ENCODE assay signal across 50 mouse cellular contexts in genomic region chr7:43799876-43800275, GRCm38 (mm10). TPM values are rescaled to one million over a fixed set of nuclear protein-coding genes. Genes with fewer than 3 reads are reported as not detected.
"Had no signal": no experiment of that assay in that cellular context is flagged by ENCODE, and none has a peak within 500 bp of the region (broad histone marks: within the 10 kb centered on the region; RNA-seq: fewer than 3 reads in every experiment).

No protein-coding gene starts in this region.

- ATAC-seq: hindbrain, embryonic 16.5 days; hindbrain, postnatal 0 days; inflammation-experienced regulatory T-cells, adult 6 months; intestine, embryonic 15.5 days; intestine, embryonic 16.5 days; intestine, postnatal 0 days had no signal

- H3K4me2 ChIP-seq: heart, embryonic 11.5 days; heart, embryonic 13.5 days; heart, embryonic 15.5 days; hindbrain, embryonic 12.5 days; hindbrain, embryonic 14.5 days; hindbrain, embryonic 15.5 days; intestine, embryonic 15.5 days; kidney, embryonic 15.5 days had no signal

- H3K36me3 ChIP-seq: heart, embryonic 12.5 days; heart, embryonic 13.5 days; heart, embryonic 15.5 days; hindbrain, embryonic 10.5 days; hindbrain, embryonic 12.5 days; hindbrain, embryonic 15.5 days; intestine, embryonic 15.5 days; kidney, embryonic 15.5 days had no signal

- H3K27me3 ChIP-seq: intestine, embryonic 15.5 days had no signal

- DNase-seq: heart, postnatal 10 days; heart, postnatal 14 days; heart, postnatal 36 days; heart, postnatal 4 days; kidney, adult 11 months; kidney, adult 18-20 months; kidney, adult 2 months; kidney, adult 8-10 months; kidney, adult 9 months; kidney, postnatal 10 days; kidney, postnatal 14 days; kidney, postnatal 25 days; kidney, postnatal 36 days; kidney, postnatal 4 days; layer of hippocampus, adult 9-11 months; layer of hippocampus, postnatal 36 days had no signal

- H3K9ac ChIP-seq: heart, embryonic 12.5 days; heart, embryonic 13.5 days; heart, embryonic 15.5 days; hindbrain, embryonic 12.5 days; hindbrain, embryonic 14.5 days; hindbrain, embryonic 15.5 days; intestine, embryonic 15.5 days; kidney, embryonic 15.5 days had no signal

- H3K9me3 ChIP-seq: heart, embryonic 12.5 days; heart, embryonic 13.5 days; heart, embryonic 15.5 days; hindbrain, embryonic 10.5 days; hindbrain, embryonic 12.5 days; hindbrain, embryonic 15.5 days; intestine, embryonic 15.5 days; kidney, embryonic 15.5 days had no signal

- H3K4me3 ChIP-seq: heart, embryonic 12.5 days; heart, embryonic 13.5 days; heart, embryonic 15.5 days; hindbrain, embryonic 10.5 days; hindbrain, embryonic 12.5 days; hindbrain, embryonic 15.5 days; intestine, embryonic 15.5 days; kidney, embryonic 15.5 days; layer of hippocampus, adult 2 months; left cerebral cortex, adult 2 months had no signal

- H3K27ac ChIP-seq: heart, embryonic 13.5 days; heart, embryonic 15.5 days; hindbrain, embryonic 10.5 days; hindbrain, embryonic 12.5 days; hindbrain, embryonic 14.5 days; hindbrain, embryonic 15.5 days; hindbrain, postnatal 0 days; intestine, embryonic 15.5 days; kidney, embryonic 15.5 days; kidney, postnatal 0 days; layer of hippocampus, adult 2 months; left cerebral cortex, adult 2 months had no signal

RNA-seq across cellular contexts. Expression of gene Klk9, which starts 8.2 kb away (rescaled TPM):
- total RNA-seq: heart, postnatal 10 days; heart, postnatal 14 days; heart, postnatal 25 days; heart, postnatal 36 days; heart, postnatal 4 days; hematopoietic stem cell, adult 5-6 weeks; hindbrain, postnatal 0 days; layer of hippocampus, adult 18-20 months; layer of hippocampus, adult 2 months; layer of hippocampus, postnatal 10 days; layer of hippocampus, postnatal 36 days; left cerebral cortex, adult 18-20 months; left cerebral cortex, adult 2 months; left cerebral cortex, adult 8-10 months had no signal
- polyA plus RNA-seq: heart, embryonic 11.5 days; heart, embryonic 12.5 days; heart, embryonic 14.5 days; heart, embryonic 15.5 days; heart, postnatal 0 days; hindbrain, embryonic 12.5 days; hindbrain, embryonic 14.5 days; hindbrain, postnatal 0 days; inflammation-experienced regulatory T-cells, adult 6 months; intestine, embryonic 14.5 days; intestine, embryonic 15.5 days; intestine, embryonic 16.5 days; intestine, postnatal 0 days; kidney, adult 2 months; kidney, embryonic 14.5 days; kidney, embryonic 16.5 days; large intestine, adult 2 months had no signal

RNA-seq across cellular contexts. Expression of gene Klk7, which starts 11.2 kb away (rescaled TPM):
- total RNA-seq: heart, postnatal 10 days; heart, postnatal 4 days; hindbrain, postnatal 0 days; left cerebral cortex, adult 18-20 months; left cerebral cortex, adult 2 months; left cerebral cortex, adult 8-10 months had no signal
- polyA plus RNA-seq: heart, embryonic 15.5 days; heart, embryonic 16.5 days; heart, postnatal 0 days; hindbrain, embryonic 10.5 days; hindbrain, embryonic 12.5 days; hindbrain, embryonic 14.5 days; hindbrain, embryonic 15.5 days; hindbrain, embryonic 16.5 days; intestine, embryonic 15.5 days; intestine, embryonic 16.5 days; intestine, postnatal 0 days; kidney, adult 2 months; kidney, embryonic 14.5 days; kidney, embryonic 15.5 days; kidney, postnatal 0 days; large intestine, adult 2 months had no signal

RNA-seq across cellular contexts. Expression of gene Klk10, which starts 19.0 kb away (rescaled TPM):
- total RNA-seq: heart, postnatal 10 days; heart, postnatal 4 days; hematopoietic stem cell, adult 5-6 weeks; hindbrain, postnatal 0 days; left cerebral cortex, adult 18-20 months; left cerebral cortex, adult 2 months; left cerebral cortex, adult 8-10 months had no signal
- polyA plus RNA-seq: heart, embryonic 12.5 days; hindbrain, embryonic 14.5 days had no signal

RNA-seq across cellular contexts. Expression of gene Klk6, which starts 24.4 kb away (rescaled TPM):
- total RNA-seq: heart, postnatal 10 days; heart, postnatal 14 days; heart, postnatal 25 days; heart, postnatal 36 days; heart, postnatal 4 days; hematopoietic stem cell, adult 5-6 weeks; hindbrain, postnatal 0 days; layer of hippocampus, postnatal 10 days; layer of hippocampus, postnatal 14 days; layer of hippocampus, postnatal 25 days had no signal
- polyA plus RNA-seq: heart, embryonic 11.5 days; heart, embryonic 12.5 days; heart, embryonic 13.5 days; heart, embryonic 14.5 days; heart, embryonic 15.5 days; heart, embryonic 16.5 days; heart, postnatal 0 days; hindbrain, embryonic 10.5 days; hindbrain, embryonic 11.5 days; hindbrain, embryonic 12.5 days; hindbrain, embryonic 14.5 days; hindbrain, embryonic 15.5 days; hindbrain, embryonic 16.5 days; hindbrain, postnatal 0 days; intestine, embryonic 15.5 days; intestine, embryonic 16.5 days; intestine, postnatal 0 days; kidney, adult 2 months; kidney, embryonic 14.5 days; kidney, embryonic 16.5 days; kidney, postnatal 0 days; large intestine, adult 2 months had no signal
